Mouse (Mus musculus): Measurements from ENCODE around the gene Lifr.

GRCm38 (mm10) chr15:7167906-7168532 is 77.6 kb downstream of the Lifr start:
- TF ChIP-seq CTCF (conservative IDR thresholded peaks at IDR 0.05; ENCODE audit: low read length) (no peak), NANOG (IDR thresholded peaks at IDR 0.05; ENCODE audit: borderline replicate concordance, low read length) (no peak), POU5F1 (IDR thresholded peaks at IDR 0.05; ENCODE audit: borderline replicate concordance, low read length) (no peak)
